Mouse (Mus musculus): Measurements from ENCODE around the gene Spcs3.

The Spcs3 gene

GRCm38 (mm10) chr8:54550026-54550574, 20.3 kb upstream of the Spcs3 start:
- no peaks in the 10 kb centered on the region for H3K27me3 ChIP-seq (ENCODE audit: insufficient read depth, low read length)
- no peak overlapping the region for H3K4me3 ChIP-seq (replicated peaks; ENCODE audit: low read length)
- no peaks in the 10 kb centered on the region for H3K9me3 ChIP-seq (ENCODE audit: low read length)
- H3K36me3 ChIP-seq (ENCODE audit: insufficient read depth, low read length), result no peaks in the 10 kb centered on the region
- no peak for TF ChIP-seq NANOG (IDR thresholded peaks at IDR 0.05; ENCODE audit: borderline replicate concordance, low read length)
- TF ChIP-seq CTCF (conservative IDR thresholded peaks at IDR 0.05; ENCODE audit: low read length), result no peak
- H3K4me1 ChIP-seq (replicated peaks; ENCODE audit: low read depth, low read length), result no peaks in the 10 kb centered on the region

GRCm38 (mm10) chr8:54548383-54548782, 18.6 kb upstream of the Spcs3 start:
- H3K36me3 ChIP-seq (ENCODE audit: insufficient read depth, low read length), result no peaks in the 10 kb centered on the region

GRCm38 (mm10) chr8:54541331-54541730, 11.5 kb upstream of the Spcs3 start:
- H3K27me3 ChIP-seq (ENCODE audit: insufficient read depth, low read length), result no peaks in the 10 kb centered on the region
- no peaks in the 10 kb centered on the region for H3K36me3 ChIP-seq (ENCODE audit: insufficient read depth, low read length)
- TF ChIP-seq NANOG (IDR thresholded peaks at IDR 0.05; ENCODE audit: borderline replicate concordance, low read length), result no peak
- TF ChIP-seq POU5F1 (IDR thresholded peaks at IDR 0.05; ENCODE audit: borderline replicate concordance, low read length), result no peak
- no peak for TF ChIP-seq CTCF (conservative IDR thresholded peaks at IDR 0.05; ENCODE audit: low read length)
- H3K4me3 ChIP-seq (replicated peaks; ENCODE audit: low read length), result no peak overlapping the region
- no peaks in the 10 kb centered on the region for H3K4me1 ChIP-seq (replicated peaks; ENCODE audit: low read depth, low read length)
- H3K9me3 ChIP-seq (ENCODE audit: low read length), result 0 out of 2 replicates have a peak, but pooled peaks cover 2% of the 10 kb centered on the region

More at GRCm38 (mm10) chr8:54548383-54548782, 18.6 kb upstream of the Spcs3 start:
- H3K9me3 ChIP-seq (ENCODE audit: low read length), result no peaks in the 10 kb centered on the region
- H3K4me3 ChIP-seq (replicated peaks; ENCODE audit: low read length), result no peak overlapping the region
- no peak for TF ChIP-seq CTCF (conservative IDR thresholded peaks at IDR 0.05; ENCODE audit: low read length)
- no peaks in the 10 kb centered on the region for H3K4me1 ChIP-seq (replicated peaks; ENCODE audit: low read depth, low read length)
- no peaks in the 10 kb centered on the region for H3K27me3 ChIP-seq (ENCODE audit: insufficient read depth, low read length)

- Histone ChIP-seq H3K36me3 (ENCODE audit: insufficient read depth, low read length) (no peaks in the 10 kb centered on the region), H3K4me1 (replicated peaks; ENCODE audit: low read depth, low read length) (peaks cover 4% of the 10 kb centered on the region), H3K4me3 (replicated peaks; ENCODE audit: low read length) (no peak overlapping the region), H3K27me3 (ENCODE audit: insufficient read depth, low read length) (no peaks in the 10 kb centered on the region), H3K9me3 (ENCODE audit: low read length) (0 out of 2 replicates have a peak, but pooled peaks cover 2% of the 10 kb centered on the region)
- no peak for TF ChIP-seq NANOG (IDR thresholded peaks at IDR 0.05; ENCODE audit: borderline replicate concordance, low read length)
- no peak for TF ChIP-seq POU5F1 (IDR thresholded peaks at IDR 0.05; ENCODE audit: borderline replicate concordance, low read length)
- peak; percentile 38 for TF ChIP-seq CTCF (conservative IDR thresholded peaks at IDR 0.05; ENCODE audit: low read length)
Measured at GRCm38 (mm10) chr8:54537285-54537684, 7.5 kb upstream of the Spcs3 start.

- no peaks in the 10 kb centered on the region for H3K36me3 ChIP-seq (ENCODE audit: insufficient read depth, low read length)
- 0 out of 2 replicates have a peak, but pooled peaks cover 2% of the 10 kb centered on the region for H3K9me3 ChIP-seq (ENCODE audit: low read length)
- TF ChIP-seq CTCF (conservative IDR thresholded peaks at IDR 0.05; ENCODE audit: low read length), result no peak
- TF ChIP-seq POU5F1 (IDR thresholded peaks at IDR 0.05; ENCODE audit: borderline replicate concordance, low read length), result no peak
- TF ChIP-seq NANOG (IDR thresholded peaks at IDR 0.05; ENCODE audit: borderline replicate concordance, low read length), result no peak
- no peak overlapping the region for H3K4me3 ChIP-seq (replicated peaks; ENCODE audit: low read length)
- H3K27me3 ChIP-seq (ENCODE audit: insufficient read depth, low read length), result no peaks in the 10 kb centered on the region
- H3K4me1 ChIP-seq (replicated peaks; ENCODE audit: low read depth, low read length), result peaks cover 9% of the 10 kb centered on the region
Measured at GRCm38 (mm10) chr8:54535172-54535571, 5.4 kb upstream of the Spcs3 start.

- peaks cover 41% of the 10 kb centered on the region for H3K4me1 ChIP-seq (replicated peaks; ENCODE audit: low read depth, low read length)
- H3K9me3 ChIP-seq (ENCODE audit: low read length), result no peaks in the 10 kb centered on the region
- peaks cover 41% of the 10 kb centered on the region for H3K36me3 ChIP-seq (ENCODE audit: insufficient read depth, low read length)
- H3K27me3 ChIP-seq (ENCODE audit: insufficient read depth, low read length), result no peaks in the 10 kb centered on the region
- H3K4me3 ChIP-seq (replicated peaks; ENCODE audit: low read length), result peak overlapping the region; percentile 92
- TF ChIP-seq POU5F1 (IDR thresholded peaks at IDR 0.05; ENCODE audit: borderline replicate concordance, low read length) (no peak), NANOG (IDR thresholded peaks at IDR 0.05; ENCODE audit: borderline replicate concordance, low read length) (no peak), CTCF (conservative IDR thresholded peaks at IDR 0.05; ENCODE audit: low read length) (no peak)
Measured at GRCm38 (mm10) chr8:54528571-54528970, 1.2 kb downstream of the Spcs3 start.

GRCm38 (mm10) chr8:54526700-54527099, 3.1 kb downstream of the Spcs3 start:
- Histone ChIP-seq H3K4me3 (replicated peaks; ENCODE audit: low read length) (no peak overlapping the region), H3K4me1 (replicated peaks; ENCODE audit: low read depth, low read length) (peaks cover 47% of the 10 kb centered on the region), H3K27me3 (ENCODE audit: insufficient read depth, low read length) (no peaks in the 10 kb centered on the region), H3K36me3 (ENCODE audit: insufficient read depth, low read length) (peaks cover 57% of the 10 kb centered on the region), H3K9me3 (ENCODE audit: low read length) (no peaks in the 10 kb centered on the region)
- TF ChIP-seq POU5F1 (IDR thresholded peaks at IDR 0.05; ENCODE audit: borderline replicate concordance, low read length), result no peak
- TF ChIP-seq CTCF (conservative IDR thresholded peaks at IDR 0.05; ENCODE audit: low read length), result no peak
- no peak for TF ChIP-seq NANOG (IDR thresholded peaks at IDR 0.05; ENCODE audit: borderline replicate concordance, low read length)

- Histone ChIP-seq H3K27me3 (ENCODE audit: insufficient read depth, low read length) (no peaks in the 10 kb centered on the region), H3K36me3 (ENCODE audit: insufficient read depth, low read length) (peaks cover 68% of the 10 kb centered on the region), H3K9me3 (ENCODE audit: low read length) (no peaks in the 10 kb centered on the region), H3K4me3 (replicated peaks; ENCODE audit: low read length) (no peak overlapping the region), H3K4me1 (replicated peaks; ENCODE audit: low read depth, low read length) (peaks cover 57% of the 10 kb centered on the region)
- TF ChIP-seq POU5F1 (IDR thresholded peaks at IDR 0.05; ENCODE audit: borderline replicate concordance, low read length) (no peak), CTCF (conservative IDR thresholded peaks at IDR 0.05; ENCODE audit: low read length) (no peak), NANOG (IDR thresholded peaks at IDR 0.05; ENCODE audit: borderline replicate concordance, low read length) (no peak)
Measured at GRCm38 (mm10) chr8:54525606-54526005, 4.2 kb downstream of the Spcs3 start.

- Histone ChIP-seq H3K9me3 (ENCODE audit: low read length) (no peaks in the 10 kb centered on the region), H3K36me3 (ENCODE audit: insufficient read depth, low read length) (peaks cover 45% of the 10 kb centered on the region), H3K4me1 (replicated peaks; ENCODE audit: low read depth, low read length) (peaks cover 27% of the 10 kb centered on the region), H3K4me3 (replicated peaks; ENCODE audit: low read length) (no peak overlapping the region), H3K27me3 (ENCODE audit: insufficient read depth, low read length) (no peaks in the 10 kb centered on the region)
- TF ChIP-seq CTCF (conservative IDR thresholded peaks at IDR 0.05; ENCODE audit: low read length) (no peak), POU5F1 (IDR thresholded peaks at IDR 0.05; ENCODE audit: borderline replicate concordance, low read length) (no peak), NANOG (IDR thresholded peaks at IDR 0.05; ENCODE audit: borderline replicate concordance, low read length) (no peak)
Measured at GRCm38 (mm10) chr8:54520516-54520915, 9.3 kb downstream of the Spcs3 start.
